ENCODE assay signal across 9 mouse cellular contexts in genomic region chr7:127117948-127118347, GRCm38 (mm10). TPM values are rescaled to one million over a fixed set of nuclear protein-coding genes. Genes with fewer than 3 reads are reported as not detected.
A peak's percentile ranks its signal among the peaks of the same experiment; 100 is the strongest.
DNase-seq lines count a peak whose midpoint lies in the region; ATAC-seq and TF ChIP-seq lines count a peak whose summit lies in the region.
"Had no signal": no experiment of that assay in that cellular context is flagged by ENCODE, and none has a peak within 500 bp of the region (broad histone marks: within the 10 kb centered on the region; RNA-seq: fewer than 3 reads in every experiment).

No protein-coding gene starts in this region.

- peak overlapping the region; percentile 28; the same call in 1 of the 2 replicates for H3K9ac ChIP-seq in liver, adult 2 months (ENCODE audit: low read depth, low read length)
- 0 out of 2 replicates have a peak overlapping the region, but pooled peaks have one; percentile 8 for H3K9ac ChIP-seq in heart, embryonic 13.5 days
- H3K9ac ChIP-seq: limb, embryonic 12.5 days had no signal

- 26% methylated on average over 5 of the region's 5 CpGs for WGBS in liver, adult 2 months
- 27% methylated on average over 5 of the region's 5 CpGs for WGBS in heart, embryonic 13.5 days

- peak overlapping the region; percentile 99 for H3K27ac ChIP-seq in liver, adult 2 months (replicated peaks; ENCODE audit: insufficient read depth, low read depth, low read length)
- no peak overlapping the region for H3K27ac ChIP-seq in heart, embryonic 13.5 days (replicated peaks)
- H3K27ac ChIP-seq: limb, embryonic 12.5 days had no signal

- TF ChIP-seq CTCF in liver, adult 2 months (IDR thresholded peaks at IDR 0.05; ENCODE audit: low read depth, low read length) = peak; percentile 45; the same call in 1 of the 2 replicates

- no peaks in the 10 kb centered on the region for H3K9me3 ChIP-seq in heart, embryonic 13.5 days
- H3K9me3 ChIP-seq: limb, embryonic 12.5 days had no signal

- DNase-seq in liver, adult 2 months (ENCODE audit: extremely low read depth, low read depth, low spot score) = peak; percentile 52
- no peak for DNase-seq in liver
- DNase-seq in adrenal gland, adult 8-10 months = peak; percentile 27
- no peak for DNase-seq in cerebellum, postnatal 25 days
- DNase-seq in left cerebral cortex, adult 18-20 months (ENCODE audit: low spot score in 2 of 2) = no peak
- no peak for DNase-seq in thymus, postnatal 25 days

- no peaks in the 10 kb centered on the region for H3K36me3 ChIP-seq in liver, adult 2 months (ENCODE audit: control insufficient read depth, insufficient read depth, low read length)
- H3K36me3 ChIP-seq in heart, embryonic 13.5 days = no peaks in the 10 kb centered on the region
- H3K36me3 ChIP-seq in myocyte (ENCODE audit: control insufficient read depth, insufficient read depth) = no peaks in the 10 kb centered on the region
- H3K36me3 ChIP-seq: limb, embryonic 12.5 days had no signal

- no peak overlapping the region for H3ac ChIP-seq in myocyte (ENCODE audit: control insufficient read depth, insufficient read length)

- H3K79me2 ChIP-seq in liver, adult 2 months (ENCODE audit: control insufficient read depth, insufficient read depth, low read length) = 0 out of 2 replicates have a peak, but pooled peaks cover 3% of the 10 kb centered on the region
- H3K79me2 ChIP-seq in myocyte (ENCODE audit: control insufficient read depth, insufficient read depth) = no peaks in the 10 kb centered on the region

- H3K4me2 ChIP-seq in heart, embryonic 13.5 days = no peak overlapping the region
- H3K4me2 ChIP-seq in myocyte (ENCODE audit: low read depth) = peak overlapping the region; percentile 19
- H3K4me2 ChIP-seq: limb, embryonic 12.5 days had no signal

- H3K4me3 ChIP-seq in liver, adult 2 months (ENCODE audit: insufficient read depth, low read depth, low read length) = no peak overlapping the region
- H3K4me3 ChIP-seq in heart, embryonic 13.5 days = no peak overlapping the region
- H3K4me3 ChIP-seq in myocyte = no peak overlapping the region
- H3K4me3 ChIP-seq: limb, embryonic 12.5 days had no signal

- H3K4me1 ChIP-seq in liver, adult 2 months (ENCODE audit: control insufficient read depth, insufficient read depth, low read length) = peaks cover 18% of the 10 kb centered on the region
- peaks cover 28% of the 10 kb centered on the region for H3K4me1 ChIP-seq in heart, embryonic 13.5 days

- no peaks in the 10 kb centered on the region for H3K27me3 ChIP-seq in liver, adult 2 months (ENCODE audit: control insufficient read depth, insufficient read depth, low read length)
- H3K27me3 ChIP-seq in heart, embryonic 13.5 days (replicated peaks) = peaks cover 30% of the 10 kb centered on the region
- H3K27me3 ChIP-seq in myocyte (ENCODE audit: control insufficient read depth, insufficient read depth, insufficient read length) = no peaks in the 10 kb centered on the region

- no peak for TF ChIP-seq POLR2A in liver, adult 2 months (IDR thresholded peaks at IDR 0.05; ENCODE audit: extremely low read depth, insufficient read depth, low read length)
- TF ChIP-seq POLR2A in myocyte (IDR thresholded peaks at IDR 0.05; ENCODE audit: insufficient read length, low read depth) = no peak

- ATAC-seq in heart, embryonic 13.5 days (ENCODE audit: extremely low read depth, insufficient number of reproducible peaks, low FRiP score, low TSS enrichment) = no peak

TF ChIP-seq in myocyte, 11 proteins besides CTCF, POLR2A, EP300 and RAD21:
- TF ChIP-seq TCF12 (IDR thresholded peaks at IDR 0.05; ENCODE audit: insufficient read depth, poor library complexity, severe bottlenecking) = no peak
- no peak for TF ChIP-seq TCF3 (IDR thresholded peaks at IDR 0.05; ENCODE audit: insufficient read length, low read depth)

RNA-seq across cellular contexts. Expression of gene Qprt, which starts 4.1 kb away (rescaled TPM):
- 116 and 129 TPM in 2 replicates for total RNA-seq in liver, adult 2 months (2014; rRNA removed)
- 196 and 210 TPM in 2 replicates for polyA plus RNA-seq in liver, adult 2 months (2012; rRNA removed)
- total RNA-seq in adrenal gland, adult 8-10 months (2022) = under 1 TPM; 0.12 to 0.83 (median 0.31) TPM
- polyA plus RNA-seq in heart, embryonic 13.5 days (2015; fragmentation: Nextera tagmentation; extraction: Ambion mirVana) = 3.2 and 4.7 TPM in 2 replicates
- polyA plus RNA-seq in myocyte (2012; fragmentation: generic; extraction: Trizol) = 0.04 TPM
- total RNA-seq in left cerebral cortex, adult 18-20 months (2021) = under 1 TPM; 0.54 to 0.63 TPM

RNA-seq across cellular contexts. Expression of gene Spn, which starts 19.7 kb away (rescaled TPM):
- total RNA-seq in liver, adult 2 months (2014; rRNA removed) = 0.27 and 0.28 TPM in 2 replicates
- 0.54 and 0.88 TPM in 2 replicates for polyA plus RNA-seq in liver, adult 2 months (2012; rRNA removed)
- total RNA-seq in adrenal gland, adult 8-10 months (2022) = 1 to 10 TPM; 1.2 to 2.0 (median 1.7) TPM
- 0.13 and 0.36 TPM in 2 replicates for polyA plus RNA-seq in heart, embryonic 13.5 days (2015; fragmentation: Nextera tagmentation; extraction: Ambion mirVana)
- 21.7 TPM for polyA plus RNA-seq in myocyte (2012; fragmentation: generic; extraction: Trizol)
- under 1 TPM; 0.09 to 0.16 TPM for total RNA-seq in left cerebral cortex, adult 18-20 months (2021)
- polyA plus RNA-seq: limb, embryonic 12.5 days had no signal

RNA-seq across cellular contexts. Expression of gene AI467606, which starts 26.8 kb away (rescaled TPM):
- total RNA-seq in liver, adult 2 months (2014; rRNA removed) = 0.28 and 0.34 TPM in 2 replicates
- polyA plus RNA-seq in liver, adult 2 months (2012; rRNA removed) = 1.2 and 1.3 TPM in 2 replicates
- total RNA-seq in adrenal gland, adult 8-10 months (2022) = 1 to 10 TPM; 1.4 to 1.8 (median 1.5) TPM
- 1.0 and 1.1 TPM in 2 replicates for polyA plus RNA-seq in heart, embryonic 13.5 days (2015; fragmentation: Nextera tagmentation; extraction: Ambion mirVana)
- 45.0 TPM for polyA plus RNA-seq in myocyte (2012; fragmentation: generic; extraction: Trizol)
- total RNA-seq in left cerebral cortex, adult 18-20 months (2021) = 1 to 10 TPM; 1.1 to 1.6 TPM

RNA-seq across cellular contexts. Expression of gene Zg16, which starts 30.8 kb away (rescaled TPM):
- 11.2 and 47.8 TPM in 2 replicates for total RNA-seq in liver, adult 2 months (2014; rRNA removed)
- 1.2 and 2.3 TPM in 2 replicates for polyA plus RNA-seq in liver, adult 2 months (2012; rRNA removed)
- not detected for total RNA-seq in adrenal gland, adult 8-10 months (2022)
- polyA plus RNA-seq in heart, embryonic 13.5 days (2015; fragmentation: Nextera tagmentation; extraction: Ambion mirVana) = not detected in 2 replicates
- polyA plus RNA-seq in myocyte (2012; fragmentation: generic; extraction: Trizol) = not detected
- not detected for total RNA-seq in left cerebral cortex, adult 18-20 months (2021)
- polyA plus RNA-seq: limb, embryonic 12.5 days had no signal

Comparison
In these comparisons a context has a peak if more than half of its experiments do, and no peak if none do; other contexts are left out.
1. DNase-seq: peak in liver, adult 2 months (single experiment) and adrenal gland, adult 8-10 months (single experiment); none in liver (single experiment), cerebellum, postnatal 25 days (0 of 2), left cerebral cortex, adult 18-20 months (0 of 2) and thymus, postnatal 25 days (single experiment).
2. RNA of gene Qprt, which starts 4.1 kb away (total RNA-seq): 116 to 129 TPM in liver, adult 2 months; 0.54 to 0.63 TPM in left cerebral cortex, adult 18-20 months and 0.12 to 0.83 TPM in adrenal gland, adult 8-10 months; every median in the first group is over 10 times any median in the second.